Mouse (Mus musculus) forebrain, embryonic 13.5 days (tissue): ENCODE data around the gene Sub1. TPM values are rescaled to one million over a fixed set of nuclear protein-coding genes. Genes with fewer than 3 reads are reported as not detected.
A peak's percentile ranks its signal among the peaks of the same experiment; 100 is the strongest.

Experiments
- ATAC-seq: fragments of 200-750 bp; cut with Nextera tagmentation; 2 replicates; pipeline ENCODE4 v1.8.0; 2017
- H3K27ac ChIP-seq: fragments of 300-500 bp; sonication (generic); 2 replicates; pipeline ENCODE4 v1.5.1; 2015; ENCODE audit warnings: inconsistent platforms, mild to moderate bottlenecking, moderate library complexity
- H3K27me3 ChIP-seq: fragments of 300-500 bp; sonication (generic); 2 replicates; pipeline ENCODE4 v1.6.1; 2015; ENCODE audit warnings: mild to moderate bottlenecking, inconsistent platforms
- H3K36me3 ChIP-seq: fragments of 300-500 bp; sonication (generic); 2 replicates; pipeline ENCODE4 v1.6.1; 2015; ENCODE audit warnings: mild to moderate bottlenecking, inconsistent platforms; ENCODE audit not compliant: poor library complexity, severe bottlenecking
- H3K4me1 ChIP-seq: fragments of 300-500 bp; sonication (generic); 2 replicates; pipeline ENCODE4 v1.6.1; 2015; ENCODE audit warnings: inconsistent platforms
- H3K4me2 ChIP-seq: fragments of 300-500 bp; sonication (generic); 2 replicates; pipeline ENCODE4 v1.6.1; 2015; ENCODE audit warnings: inconsistent platforms, mild to moderate bottlenecking, moderate library complexity
- H3K4me3 ChIP-seq: fragments of 300-500 bp; sonication (generic); 2 replicates; pipeline ENCODE4 v1.5.1; 2015; ENCODE audit warnings: mild to moderate bottlenecking, inconsistent platforms
- H3K9ac ChIP-seq: fragments of 300-500 bp; sonication (generic); 2 replicates; pipeline ENCODE4 v1.6.1; 2015; ENCODE audit warnings: mild to moderate bottlenecking, inconsistent platforms
- H3K9me3 ChIP-seq: fragments of 300-500 bp; sonication (generic); replicated peaks from 2 replicates; pipeline ENCODE4 v1.6.1; 2016; ENCODE audit warnings: inconsistent platforms
- WGBS: fragments of 180-500 bp; shearing (Covaris S2); methylation state at CpG from one replicate; pipeline ENCODE4 v1.1.7; 2015; 5-methylcytosine and 5-hydroxymethylcytosine counted together
- polyA plus RNA-seq: library from polyadenylated mRNA; unstranded; fragments of >200 nt; fragmentation: Nextera tagmentation; extraction: Ambion mirVana; gene quantifications from 2 replicates; pipeline ENCODE4 v1.2.1, GENCODE M21; 2015

The Sub1 gene
- polyA plus RNA-seq, 1 experiment from 2014 or later = 645 TPM

GRCm38 (mm10) chr15:12009712-12010601 is 13.2 kb upstream of the Sub1 start:
- Histone ChIP-seq H3K4me1 (no peaks in the 10 kb centered on the region), H3K9me3 (no peaks in the 10 kb centered on the region), H3K4me2 (peak overlapping the region; percentile 22), H3K4me3 (no peak overlapping the region), H3K36me3 (no peaks in the 10 kb centered on the region), H3K27ac (no peak overlapping the region), H3K27me3 (no peaks in the 10 kb centered on the region), H3K9ac (no peak overlapping the region)
- no peak for ATAC-seq
- WGBS = 83% methylated on average over 23 of the region's 23 CpGs

GRCm38 (mm10) chr15:12008894-12009293 is 12.1 kb upstream of the Sub1 start:
- Histone ChIP-seq H3K9me3 (no peaks in the 10 kb centered on the region), H3K9ac (no peak overlapping the region), H3K27ac (no peak overlapping the region), H3K4me1 (no peaks in the 10 kb centered on the region), H3K4me3 (no peak overlapping the region), H3K27me3 (no peaks in the 10 kb centered on the region), H3K4me2 (no peak overlapping the region), H3K36me3 (no peaks in the 10 kb centered on the region)
- no peak for ATAC-seq
- 94% methylated on average over 5 of the region's 5 CpGs for WGBS

- Histone ChIP-seq H3K36me3 (no peaks in the 10 kb centered on the region), H3K9ac (no peak overlapping the region), H3K27ac (no peak overlapping the region), H3K4me3 (no peak overlapping the region), H3K4me1 (no peaks in the 10 kb centered on the region), H3K4me2 (no peak overlapping the region), H3K9me3 (no peaks in the 10 kb centered on the region), H3K27me3 (no peaks in the 10 kb centered on the region)
- WGBS = 66% methylated on average over 13 of the region's 13 CpGs
- ATAC-seq = no peak
Measured at GRCm38 (mm10) chr15:12007971-12008800, 11.4 kb upstream of the Sub1 start.

GRCm38 (mm10) chr15:12007421-12007820 is 10.6 kb upstream of the Sub1 start:
- Histone ChIP-seq H3K4me3 (no peak overlapping the region), H3K9ac (no peak overlapping the region), H3K9me3 (no peaks in the 10 kb centered on the region), H3K27ac (no peak overlapping the region), H3K4me2 (no peak overlapping the region), H3K4me1 (no peaks in the 10 kb centered on the region), H3K36me3 (no peaks in the 10 kb centered on the region), H3K27me3 (no peaks in the 10 kb centered on the region)
- no peak for ATAC-seq
- WGBS = 83% methylated on average over 7 of the region's 7 CpGs

GRCm38 (mm10) chr15:12006169-12006568 is 9.4 kb upstream of the Sub1 start:
- Histone ChIP-seq H3K9me3 (no peaks in the 10 kb centered on the region), H3K9ac (no peak overlapping the region), H3K4me3 (no peak overlapping the region), H3K4me2 (no peak overlapping the region), H3K27ac (no peak overlapping the region), H3K27me3 (no peaks in the 10 kb centered on the region), H3K36me3 (no peaks in the 10 kb centered on the region), H3K4me1 (no peaks in the 10 kb centered on the region)
- no peak for ATAC-seq
- WGBS = 92% methylated on average over 6 of the region's 6 CpGs

GRCm38 (mm10) chr15:11995815-11996201 is 975 bp downstream of the Sub1 start:
- H3K27ac ChIP-seq = peak overlapping the region; percentile 76

GRCm38 (mm10) chr15:11994921-11995814 is 1.6 kb downstream of the Sub1 start:
- Histone ChIP-seq H3K27me3 (no peaks in the 10 kb centered on the region), H3K4me2 (peak overlapping the region; percentile 85), H3K36me3 (peaks cover 18% of the 10 kb centered on the region), H3K4me3 (peak overlapping the region; percentile 93), H3K27ac (peak overlapping the region; percentile 76), H3K9ac (peak overlapping the region; percentile 92), H3K9me3 (no peaks in the 10 kb centered on the region), H3K4me1 (peaks cover 19% of the 10 kb centered on the region)
- WGBS = 1% methylated on average over 56 of the region's 71 CpGs
- peak; percentile 85 for ATAC-seq

More at GRCm38 (mm10) chr15:11995815-11996201, 975 bp downstream of the Sub1 start:
- Histone ChIP-seq H3K9ac (peak overlapping the region; percentile 92), H3K4me2 (peak overlapping the region; percentile 85), H3K4me1 (peaks cover 19% of the 10 kb centered on the region), H3K36me3 (peaks cover 12% of the 10 kb centered on the region), H3K9me3 (no peaks in the 10 kb centered on the region), H3K4me3 (peak overlapping the region; percentile 93), H3K27me3 (no peaks in the 10 kb centered on the region)
- ATAC-seq = peak; percentile 100
- under 1% methylated on average over 33 of the region's 33 CpGs for WGBS

GRCm38 (mm10) chr15:11994006-11994405 is 2.8 kb downstream of the Sub1 start:
- H3K9me3 ChIP-seq = no peaks in the 10 kb centered on the region
- no peaks in the 10 kb centered on the region for H3K27me3 ChIP-seq
- peak overlapping the region; percentile 85 for H3K4me2 ChIP-seq
- H3K36me3 ChIP-seq = peaks cover 29% of the 10 kb centered on the region
- H3K4me1 ChIP-seq = peaks cover 19% of the 10 kb centered on the region
- no peak overlapping the region for H3K27ac ChIP-seq
- H3K4me3 ChIP-seq = peak overlapping the region; percentile 93
- ATAC-seq = no peak
- 83% methylated on average over 2 of the region's 2 CpGs for WGBS
- peak overlapping the region; percentile 92; the same call in 1 of the 2 replicates for H3K9ac ChIP-seq

- no peak for ATAC-seq
- no peaks in the 10 kb centered on the region for H3K27me3 ChIP-seq
- no peak overlapping the region for H3K4me2 ChIP-seq
- H3K4me1 ChIP-seq = peaks cover 19% of the 10 kb centered on the region
- H3K36me3 ChIP-seq = peaks cover 52% of the 10 kb centered on the region
- no peak overlapping the region for H3K4me3 ChIP-seq
- no peaks in the 10 kb centered on the region for H3K9me3 ChIP-seq
- no peak overlapping the region for H3K27ac ChIP-seq
- WGBS = 83% methylated on average over 3 of the region's 3 CpGs
- no peak overlapping the region for H3K9ac ChIP-seq
Measured at GRCm38 (mm10) chr15:11991552-11992113, 5.2 kb downstream of the Sub1 start.

- Histone ChIP-seq H3K27me3 (no peaks in the 10 kb centered on the region), H3K4me1 (peaks cover 4% of the 10 kb centered on the region), H3K9me3 (no peaks in the 10 kb centered on the region), H3K36me3 (peaks cover 77% of the 10 kb centered on the region), H3K9ac (no peak overlapping the region), H3K4me3 (no peak overlapping the region), H3K4me2 (no peak overlapping the region), H3K27ac (no peak overlapping the region)
- 94% methylated on average over 4 of the region's 4 CpGs for WGBS
- ATAC-seq = no peak
Measured at GRCm38 (mm10) chr15:11988580-11988979, 8.2 kb downstream of the Sub1 start.

GRCm38 (mm10) chr15:11987892-11988291 is 8.9 kb downstream of the Sub1 start:
- Histone ChIP-seq H3K4me2 (no peak overlapping the region), H3K9ac (no peak overlapping the region), H3K9me3 (no peaks in the 10 kb centered on the region), H3K27ac (no peak overlapping the region), H3K4me1 (no peaks in the 10 kb centered on the region), H3K4me3 (no peak overlapping the region), H3K36me3 (peaks cover 77% of the 10 kb centered on the region), H3K27me3 (no peaks in the 10 kb centered on the region)
- no peak for ATAC-seq
- WGBS = 82% methylated on average over 2 of the region's 2 CpGs
